Mouse (Mus musculus): ENCODE measurements around the gene Arhgap18.

The Arhgap18 gene

DNA sequence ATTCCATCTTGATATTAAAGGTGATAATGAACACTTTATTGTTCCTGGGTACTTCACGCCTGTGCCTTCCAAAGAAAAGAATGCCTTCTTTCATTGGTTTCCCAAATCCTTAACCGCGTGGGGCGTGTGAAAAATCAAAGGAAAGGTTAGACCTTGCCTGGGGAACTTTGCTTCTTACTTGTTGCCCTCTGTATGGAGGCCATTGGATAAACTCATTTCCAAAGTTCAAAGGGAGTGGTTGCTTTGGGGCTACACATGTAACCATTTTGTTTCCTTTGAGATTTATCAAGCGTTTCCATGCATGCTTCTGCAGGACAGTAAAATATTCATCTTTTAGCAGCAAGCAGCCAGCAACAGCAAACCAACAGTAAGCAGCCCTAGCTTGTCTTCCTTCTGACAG, 20.3 kb downstream of the Arhgap18 start:
- in situ Hi-C loops (cut with MboI; ENCODE audit: unreplicated experiment in 2 of 2): no loop called here

DNA sequence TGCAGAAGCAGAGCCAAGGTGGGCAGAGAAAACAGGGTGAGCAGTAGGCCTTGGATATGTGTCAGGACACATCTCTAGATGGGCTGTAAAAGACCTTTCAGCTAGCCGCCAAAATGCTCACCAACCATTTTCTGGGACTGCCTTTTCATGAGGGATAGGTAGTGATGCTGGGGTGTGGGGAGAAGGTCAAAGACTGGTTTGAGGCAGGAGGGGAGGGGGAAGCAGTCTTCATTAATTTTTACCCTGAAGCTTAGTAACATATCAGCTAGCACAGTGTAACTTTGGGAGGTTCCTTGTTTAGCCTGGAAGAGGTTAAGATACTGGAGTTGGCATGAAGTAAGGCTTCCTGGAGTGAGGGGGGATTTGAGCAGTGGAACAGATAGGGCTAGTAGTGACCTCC, 21.0 kb downstream of the Arhgap18 start:
- in situ Hi-C loops (cut with MboI; ENCODE audit: unreplicated experiment in 2 of 2): no loop called here

DNA sequence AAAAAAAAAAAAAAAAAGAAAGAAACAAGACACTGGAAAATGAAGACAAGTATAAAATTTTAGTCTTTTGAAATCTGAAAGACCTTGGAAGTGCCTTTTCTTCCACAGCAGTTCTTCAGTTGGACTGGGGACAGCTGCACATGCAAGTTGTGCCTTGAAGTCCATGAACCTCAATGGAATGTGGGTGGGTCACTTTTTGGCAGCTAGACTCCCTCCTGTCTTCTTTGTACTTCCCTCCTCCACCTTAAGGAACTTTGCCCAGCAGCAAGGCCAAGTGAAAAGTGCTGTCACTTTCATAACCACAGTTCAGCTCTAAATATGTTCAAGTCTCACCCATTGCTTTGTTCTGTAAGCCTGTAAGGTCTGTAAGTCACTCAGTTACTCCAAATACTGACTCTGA, 23.2 kb downstream of the Arhgap18 start:
- in situ Hi-C loops (cut with MboI; ENCODE audit: unreplicated experiment in 2 of 2): loop anchor here (25.0 kb wide), 2 partner anchors 1339 to 1614 kb away; no protein-coding TSS in a partner anchor

DNA sequence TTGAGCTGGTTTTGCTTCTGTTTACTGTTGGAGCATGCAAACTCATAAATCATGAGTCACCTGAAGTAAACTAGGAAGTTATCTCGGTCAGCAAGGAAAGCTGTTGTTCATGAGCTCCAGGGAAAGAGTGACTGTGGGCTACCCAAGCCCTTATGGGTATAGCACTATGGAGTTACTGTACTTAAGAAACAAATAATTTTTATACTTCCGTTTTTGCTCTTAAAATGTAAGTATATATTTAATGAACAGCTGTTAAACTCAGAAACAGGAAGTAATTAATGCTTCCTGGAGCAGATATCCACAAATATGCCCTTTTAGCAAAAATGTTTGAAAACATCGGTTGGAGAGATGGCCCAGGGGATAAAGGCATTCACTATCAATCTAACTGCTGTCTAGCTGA, 27.4 kb downstream of the Arhgap18 start:
- in situ Hi-C loops (cut with MboI; ENCODE audit: unreplicated experiment in 2 of 2): loop anchor here (25.0 kb wide), 2 partner anchors 1343 to 1618 kb away; no protein-coding TSS in a partner anchor

DNA sequence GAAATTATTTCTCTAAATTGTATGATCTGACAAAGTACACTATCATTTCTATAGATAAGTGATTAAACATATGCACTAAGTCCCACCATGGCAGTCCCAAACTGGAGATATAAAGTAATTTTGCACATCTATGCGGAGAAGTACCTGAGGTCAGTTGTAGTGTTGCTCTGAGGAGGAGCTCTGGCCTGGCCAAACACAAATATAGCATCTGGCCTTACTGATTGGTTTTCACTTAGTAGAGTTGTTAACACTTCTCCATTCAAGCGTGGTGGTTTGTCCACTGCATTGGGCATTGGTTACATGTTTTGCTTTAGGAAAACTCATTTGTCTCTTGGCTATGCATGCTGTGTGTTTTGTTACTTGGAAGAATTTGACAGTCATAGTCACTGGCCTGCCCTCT, 36.5 kb downstream of the Arhgap18 start:
- in situ Hi-C loops (cut with MboI; ENCODE audit: unreplicated experiment in 2 of 2): loop anchor here (5.0 to 25.0 kb wide), 3 partner anchors 38 to 1627 kb away; no protein-coding TSS in a partner anchor

DNA sequence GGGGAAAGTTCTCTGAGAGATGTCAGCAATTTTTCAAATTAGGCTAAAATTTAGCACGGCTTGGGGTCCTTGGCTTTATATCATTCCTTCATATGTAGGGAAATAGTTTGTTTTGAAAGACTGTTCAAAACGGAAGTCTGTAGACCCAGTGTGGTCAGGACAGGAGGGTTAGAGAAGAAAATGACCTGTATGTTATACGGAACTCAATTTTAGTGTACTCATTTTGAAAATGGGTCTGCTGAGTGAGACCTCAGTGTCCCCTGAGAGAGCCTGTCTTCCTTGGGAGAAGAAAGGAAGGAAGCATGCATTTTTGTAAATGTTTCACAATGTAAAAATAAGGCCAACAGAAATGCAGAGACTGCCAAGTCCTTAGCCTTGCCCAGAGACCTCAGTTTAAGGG, 38.6 kb downstream of the Arhgap18 start:
- in situ Hi-C loops (cut with MboI; ENCODE audit: unreplicated experiment in 2 of 2): loop anchor here (5.0 to 25.0 kb wide), 3 partner anchors 35 to 1630 kb away; no protein-coding TSS in a partner anchor

DNA sequence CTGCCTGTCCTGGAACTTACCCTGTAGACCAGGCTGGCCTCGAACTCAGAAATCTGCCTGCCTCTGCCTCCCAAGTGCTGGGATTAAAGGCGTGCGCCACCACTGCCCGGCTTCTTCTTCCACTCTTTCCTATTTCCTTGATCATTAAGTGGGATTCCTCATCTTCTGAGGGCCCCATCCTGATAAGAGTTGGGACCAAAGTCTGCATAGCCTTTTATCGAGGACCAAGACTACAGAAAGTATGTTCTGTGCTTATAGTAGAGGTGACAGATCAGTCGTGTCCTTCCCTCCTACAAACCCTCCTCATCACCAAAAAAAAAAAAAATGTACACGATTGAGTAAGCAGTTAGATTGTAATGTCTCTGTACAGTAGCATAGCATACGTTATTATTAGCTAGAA, 39.8 kb downstream of the Arhgap18 start:
- in situ Hi-C loops (cut with MboI; ENCODE audit: unreplicated experiment in 2 of 2): loop anchor here (5.0 to 25.0 kb wide), 3 partner anchors 34 to 1631 kb away; no protein-coding TSS in a partner anchor

DNA sequence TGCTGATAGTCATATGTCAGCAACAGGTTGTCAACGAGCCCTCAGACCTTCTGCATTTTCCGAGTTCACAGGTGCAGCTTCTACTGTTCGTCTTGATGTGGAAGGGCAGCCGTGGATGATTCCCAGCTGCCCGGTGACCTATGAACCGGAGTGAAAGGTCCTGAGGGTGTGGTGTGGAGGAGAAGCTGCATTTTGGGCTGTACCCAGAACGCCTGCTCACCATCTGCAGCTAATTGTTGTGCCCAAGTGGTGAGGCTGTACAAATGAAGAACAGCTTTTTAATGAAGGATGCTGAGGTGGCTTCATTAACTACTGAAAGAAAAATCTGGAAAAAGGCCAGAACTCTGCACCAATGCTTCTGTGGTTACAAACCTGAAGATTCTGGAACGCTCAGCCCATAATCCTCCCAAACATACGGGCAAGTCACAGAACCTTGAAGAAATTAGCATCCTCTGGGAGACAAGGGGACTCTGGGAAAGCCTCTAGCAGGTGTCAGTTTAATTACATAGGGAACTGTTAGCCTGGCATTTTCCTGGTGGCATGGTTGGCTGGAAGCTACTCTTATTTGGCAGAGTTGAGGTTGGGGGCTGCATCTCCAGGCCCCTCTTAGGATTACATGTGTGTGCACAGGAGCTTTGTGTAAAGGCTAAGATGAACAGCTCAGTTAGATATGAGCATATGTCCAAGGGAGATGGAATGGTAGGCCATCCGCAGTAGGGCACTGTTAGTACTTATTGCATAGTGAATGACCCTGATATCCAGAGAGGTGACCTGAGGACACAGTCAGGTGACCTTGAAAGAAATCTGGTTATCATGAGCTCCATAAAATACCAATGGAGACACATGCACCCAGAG, 43.4 kb downstream of the Arhgap18 start:
- in situ Hi-C loops (cut with MboI; ENCODE audit: unreplicated experiment in 2 of 2): loop anchor here (25.0 kb wide), 2 partner anchors 1359 to 1634 kb away; no protein-coding TSS in a partner anchor

DNA sequence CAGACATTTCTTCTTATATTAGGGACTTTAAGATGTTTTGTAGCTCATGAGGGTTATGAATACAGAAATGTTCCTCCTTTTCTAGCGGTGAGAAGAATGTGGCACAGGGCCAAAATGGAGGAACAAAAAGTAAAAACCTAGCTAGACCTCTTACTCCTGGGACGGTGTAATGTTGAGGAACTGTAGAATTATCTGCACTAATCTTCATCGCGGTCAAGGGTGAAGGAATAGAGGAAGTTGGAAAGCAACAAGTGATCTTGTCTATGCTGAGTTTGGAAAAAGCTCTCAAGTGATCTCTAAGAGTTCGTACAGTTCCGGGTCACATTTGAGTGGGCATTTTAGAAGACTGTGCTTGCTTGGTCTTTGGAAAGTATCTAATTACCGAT, 44.1 kb downstream of the Arhgap18 start:
- in situ Hi-C loops (cut with MboI; ENCODE audit: unreplicated experiment in 2 of 2): loop anchor here (25.0 kb wide), 2 partner anchors 1360 to 1635 kb away; no protein-coding TSS in a partner anchor

DNA sequence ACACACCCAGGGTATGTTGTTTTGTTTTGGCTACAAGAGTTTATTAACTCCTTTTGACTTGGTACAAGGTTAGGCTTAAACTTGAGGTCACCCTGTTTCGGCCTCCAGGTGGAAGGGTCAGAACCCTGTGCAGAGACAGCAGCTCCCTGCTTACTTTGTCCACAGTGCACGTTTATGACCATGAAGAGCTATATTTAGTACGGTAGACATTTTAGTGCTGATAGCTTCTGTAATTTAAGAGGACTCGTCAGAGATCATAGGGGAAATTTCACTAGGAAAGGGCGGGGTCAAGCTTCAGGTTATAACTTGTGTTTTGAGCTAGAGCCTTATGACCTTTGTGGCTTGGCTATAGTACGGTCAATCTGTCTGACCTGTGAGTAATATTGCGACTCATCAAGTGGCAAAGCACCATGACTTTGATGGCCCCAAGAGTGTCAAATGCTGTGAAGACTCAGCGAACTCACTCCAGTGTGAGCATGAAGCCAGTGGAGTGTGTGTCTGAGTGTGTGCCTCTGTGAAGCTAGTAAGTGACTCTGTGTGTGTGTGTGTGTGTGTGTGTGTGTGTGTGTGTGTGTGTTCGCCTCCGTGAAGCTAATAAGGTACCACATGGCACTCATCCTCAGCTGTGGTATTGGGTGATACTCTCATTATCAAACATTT, 45.7 kb downstream of the Arhgap18 start:
- in situ Hi-C loops (cut with MboI; ENCODE audit: unreplicated experiment in 2 of 2): loop anchor here (25.0 kb wide), 2 partner anchors 1362 to 1637 kb away; no protein-coding TSS in a partner anchor

DNA sequence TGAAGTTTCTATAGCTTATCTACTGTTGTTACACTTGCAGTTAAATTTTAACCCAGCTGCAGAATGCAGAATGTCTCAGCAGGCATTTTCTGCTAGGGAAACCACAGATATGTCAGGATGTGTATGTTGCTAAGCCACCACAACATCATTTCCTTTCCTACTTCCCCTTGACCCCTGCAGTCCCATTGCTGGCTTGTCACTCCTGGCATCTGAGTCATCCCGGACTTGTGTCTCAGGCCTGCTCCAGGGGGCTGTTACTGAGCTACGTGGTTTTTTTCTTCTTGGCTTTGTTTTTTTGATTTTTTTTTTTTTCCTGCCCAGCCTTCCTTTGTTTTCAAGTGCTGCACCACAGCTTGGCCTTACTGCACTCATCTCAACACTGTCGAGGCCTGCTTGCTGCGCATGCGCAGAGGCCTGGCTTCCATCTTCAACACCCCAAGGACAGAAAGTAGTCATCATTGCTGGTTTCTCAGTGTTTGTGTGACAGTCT, 46.4 kb downstream of the Arhgap18 start:
- in situ Hi-C loops (cut with MboI; ENCODE audit: unreplicated experiment in 2 of 2): loop anchor here (25.0 kb wide), 2 partner anchors 1362 to 1637 kb away; no protein-coding TSS in a partner anchor

DNA sequence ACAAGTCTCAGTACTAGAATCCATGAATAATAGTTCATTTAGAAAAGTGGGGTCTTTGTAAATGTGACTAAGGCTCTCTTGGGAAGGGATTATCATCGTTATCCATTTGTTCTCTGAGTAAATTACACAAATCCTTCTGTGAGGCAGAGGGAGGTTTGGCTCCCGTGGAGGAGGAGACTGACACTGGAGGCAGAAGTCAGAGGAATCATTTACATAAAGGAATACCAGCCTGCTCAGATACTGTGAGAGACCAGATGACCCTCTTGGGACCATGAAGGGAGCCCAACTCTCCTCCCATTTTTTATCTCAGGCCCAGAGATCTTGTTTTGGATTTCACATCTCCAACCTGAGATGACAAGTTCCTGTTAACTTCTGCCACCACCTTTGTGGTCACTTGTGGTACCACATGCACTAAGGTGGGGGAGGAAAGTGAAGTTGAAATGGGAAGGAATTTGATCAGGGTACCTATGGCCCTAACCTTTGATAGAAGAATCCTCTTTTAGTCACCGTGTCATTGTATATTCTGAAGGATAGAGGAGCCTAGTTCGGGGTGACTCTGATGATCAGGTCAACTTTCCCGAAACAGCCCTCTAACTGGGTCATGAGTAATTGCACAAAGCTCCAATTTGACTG, 51.2 kb downstream of the Arhgap18 start:
- in situ Hi-C loops (cut with MboI; ENCODE audit: unreplicated experiment in 2 of 2): no loop called here

DNA sequence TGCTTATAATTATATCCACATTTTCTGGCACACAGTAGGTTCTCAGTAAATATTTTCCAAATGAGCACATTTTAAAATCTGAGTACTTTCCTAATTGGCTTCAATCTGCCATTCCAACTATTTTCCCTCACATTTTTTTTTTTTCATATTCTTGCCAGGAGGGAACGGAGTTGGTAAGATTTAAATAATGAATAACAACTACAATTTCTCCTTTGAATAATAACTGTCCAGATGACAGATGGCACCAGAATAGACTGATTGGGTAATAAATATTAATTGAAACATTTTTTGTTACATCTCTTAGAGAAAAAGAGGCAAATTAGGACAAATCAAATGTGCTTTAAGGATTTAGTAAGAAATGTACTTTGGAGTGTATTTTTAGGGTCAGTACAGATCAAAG, 51.8 kb downstream of the Arhgap18 start:
- in situ Hi-C loops (cut with MboI; ENCODE audit: unreplicated experiment in 2 of 2): no loop called here

DNA sequence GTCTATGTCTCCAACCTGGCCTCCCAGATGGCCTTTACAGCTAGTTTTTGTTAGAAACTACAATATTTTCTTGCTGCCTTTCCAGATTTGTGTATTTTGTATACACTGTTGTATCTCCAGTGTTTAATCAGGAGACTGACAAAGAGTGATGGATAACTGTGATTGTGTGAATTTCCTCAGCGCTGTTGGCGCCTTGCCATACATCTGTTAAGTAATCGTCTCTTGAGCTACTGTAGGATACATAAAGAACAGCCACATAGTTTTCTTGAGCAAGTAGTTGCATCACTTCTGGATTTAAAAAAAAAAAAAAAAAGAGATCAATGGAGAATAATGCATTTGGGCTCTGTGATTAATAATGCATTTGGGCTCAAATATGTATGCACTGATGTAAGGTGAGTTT, 52.9 kb downstream of the Arhgap18 start:
- in situ Hi-C loops (cut with MboI; ENCODE audit: unreplicated experiment in 2 of 2): no loop called here

DNA sequence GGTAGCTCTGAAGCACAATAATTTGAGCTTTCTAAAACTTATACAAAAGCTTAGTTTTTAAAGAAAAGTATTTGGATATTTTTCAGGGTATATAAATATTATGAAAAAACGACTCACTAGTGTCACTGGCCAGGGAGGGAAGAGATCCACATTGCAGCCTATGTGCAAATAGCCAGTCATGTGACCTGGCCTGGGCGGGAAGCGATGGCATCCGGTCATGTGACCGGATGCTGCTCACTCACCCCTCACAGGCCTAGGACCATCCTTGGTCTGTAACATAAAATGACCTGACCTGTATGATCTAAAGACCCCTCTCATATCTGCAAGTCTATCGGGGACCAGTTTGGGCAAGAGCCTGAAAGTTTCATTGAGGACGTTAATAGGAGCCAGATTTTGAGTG, 56.8 kb downstream of the Arhgap18 start:
- in situ Hi-C loops (cut with MboI; ENCODE audit: unreplicated experiment in 2 of 2): no loop called here

DNA sequence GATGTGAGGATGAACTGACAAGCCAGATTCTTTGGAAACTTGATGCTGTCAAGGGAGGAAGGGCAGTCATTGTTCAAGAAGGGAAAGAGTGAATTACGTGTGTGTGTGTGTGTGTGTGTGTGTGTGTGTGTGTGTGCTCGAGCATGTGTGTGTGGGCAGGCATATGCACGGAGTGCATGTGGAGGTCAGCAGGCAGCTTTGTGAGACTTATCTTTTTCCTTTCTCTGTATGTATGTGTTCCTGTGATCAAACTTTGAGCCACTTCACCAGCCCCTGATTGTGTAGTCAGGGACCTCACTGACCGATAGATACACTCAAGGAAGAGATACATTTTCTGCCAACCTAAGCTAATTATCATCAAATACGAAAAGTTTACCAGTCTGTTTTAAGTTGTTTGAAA, 57.6 kb downstream of the Arhgap18 start:
- in situ Hi-C loops (cut with MboI; ENCODE audit: unreplicated experiment in 2 of 2): no loop called here

DNA sequence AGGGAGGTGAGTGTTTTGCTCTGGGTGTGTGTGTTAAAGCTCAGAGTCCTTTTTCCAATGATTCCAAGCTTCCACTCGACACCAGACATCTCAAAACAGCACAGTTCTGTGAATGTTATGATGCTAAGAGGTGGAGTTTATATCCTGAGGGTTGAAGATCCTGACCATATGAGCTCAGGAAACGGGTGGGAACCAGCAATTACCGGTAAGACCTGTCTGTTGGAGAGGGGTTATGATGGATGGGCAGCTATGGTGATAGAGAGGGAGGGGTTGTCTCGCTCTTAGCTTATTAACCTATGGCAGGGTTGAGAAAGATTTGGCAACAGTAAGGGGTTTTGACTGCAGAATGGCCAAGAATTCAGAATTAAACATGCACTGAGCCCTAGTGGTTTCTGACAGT, 58.1 kb downstream of the Arhgap18 start:
- in situ Hi-C loops (cut with MboI; ENCODE audit: unreplicated experiment in 2 of 2): no loop called here

DNA sequence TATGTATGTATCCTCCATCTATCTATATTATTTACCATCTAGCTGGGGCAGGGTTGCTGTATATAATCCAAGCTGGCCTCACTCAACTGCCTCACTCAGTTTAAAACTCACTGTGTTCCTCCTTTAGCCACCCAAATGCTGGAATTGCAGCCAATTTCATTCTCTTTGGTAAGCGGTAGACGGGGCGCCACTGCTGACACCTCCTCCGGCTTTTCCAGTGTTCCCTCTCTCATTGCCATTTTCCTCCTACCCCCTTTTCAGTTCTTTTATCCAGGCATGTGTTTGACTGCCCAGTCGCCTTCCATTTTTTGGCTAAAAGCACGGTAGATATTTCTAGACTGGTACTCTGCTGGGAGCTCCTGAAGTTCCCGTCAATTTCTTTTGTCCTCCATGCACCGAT, 62.4 kb downstream of the Arhgap18 start:
- in situ Hi-C loops (cut with MboI; ENCODE audit: unreplicated experiment in 2 of 2): no loop called here

DNA sequence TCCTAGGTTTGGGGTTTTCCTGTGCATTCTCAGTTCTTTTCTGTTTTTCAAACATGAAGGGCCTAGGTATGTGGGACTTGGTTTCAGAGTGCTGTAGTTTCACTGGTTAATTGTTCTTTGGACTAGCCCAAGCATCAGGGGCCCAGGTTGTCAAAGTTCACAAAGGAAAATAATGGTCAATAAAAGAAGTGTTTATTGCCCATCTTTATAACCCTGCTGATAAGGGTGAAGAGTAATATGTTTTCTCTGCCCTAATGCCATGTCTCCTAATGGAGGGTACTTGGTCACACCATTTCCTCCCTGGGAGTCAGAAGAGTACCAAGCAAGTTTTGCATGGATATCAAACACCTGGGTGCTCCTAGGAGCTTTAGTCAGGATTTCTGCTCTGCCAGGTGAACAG, 67.1 kb downstream of the Arhgap18 start:
- in situ Hi-C loops (cut with MboI; ENCODE audit: unreplicated experiment in 2 of 2): no loop called here

DNA sequence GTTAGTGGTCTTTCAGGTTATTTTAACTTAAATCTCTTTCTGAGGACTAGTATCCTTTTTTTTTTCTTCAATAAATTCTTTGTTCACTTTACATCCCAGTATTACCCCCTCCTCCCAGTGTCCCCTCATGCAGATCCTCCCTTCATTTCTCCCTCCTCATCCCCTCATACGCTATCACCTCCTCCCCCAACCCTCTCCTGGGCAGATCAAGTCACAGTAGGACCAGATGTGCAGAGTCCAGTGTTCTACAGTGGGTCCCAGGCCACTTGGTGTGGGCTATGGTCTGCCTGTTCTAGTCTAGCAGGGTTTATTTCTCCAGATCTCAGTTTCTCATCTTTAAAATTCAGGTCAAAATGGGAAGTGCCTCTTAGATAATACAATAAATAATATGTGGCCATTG, 67.7 kb downstream of the Arhgap18 start:
- in situ Hi-C loops (cut with MboI; ENCODE audit: unreplicated experiment in 2 of 2): no loop called here

DNA sequence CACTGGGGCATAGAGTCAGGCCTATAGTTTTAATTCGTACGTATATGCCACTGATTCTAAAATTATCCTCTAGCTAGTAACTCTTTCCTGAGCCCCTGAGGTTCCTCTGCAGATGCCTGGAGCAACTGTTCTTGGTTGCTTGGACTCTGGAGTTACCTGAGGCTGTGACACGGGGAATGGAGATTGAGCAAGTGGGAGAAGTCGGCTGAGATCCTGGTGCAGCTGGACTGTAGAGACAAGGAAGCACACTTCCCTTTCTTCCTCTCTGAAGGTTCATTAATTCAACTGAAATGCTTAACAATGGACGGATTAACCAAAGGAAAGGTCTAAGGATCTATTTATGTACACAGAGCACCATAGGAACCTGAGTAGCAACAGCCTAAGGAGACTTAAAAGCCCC, 70.8 kb downstream of the Arhgap18 start:
- in situ Hi-C loops (cut with MboI; ENCODE audit: unreplicated experiment in 2 of 2): no loop called here
